Mouse (Mus musculus) lung, embryonic 14.5 days (tissue): ENCODE measurements around the gene Slc38a5. TPM values are rescaled to one million over a fixed set of nuclear protein-coding genes. Genes with fewer than 3 reads are reported as not detected.
"Not testable (repeated sequence)": the region's sequence is repeated elsewhere in the genome, so short reads cannot be mapped to it uniquely, and the experiment has no call there.

Source experiments
- ATAC-seq: fragments of 200-750 bp; cut with Nextera tagmentation; 2 replicates; pipeline ENCODE4 v1.8.0; 2017; ENCODE audit warnings: mild to moderate bottlenecking, moderate TSS enrichment, moderate library complexity; ENCODE audit not compliant: insufficient read depth
- DNase-seq: peaks from one replicate; pipeline ENCODE4 v3.0.0-alpha.2; 2015
- H3K27ac ChIP-seq: fragments of 300-500 bp; sonication (generic); 2 replicates; pipeline ENCODE4 v1.5.1; 2014; ENCODE audit warnings: low read depth, mild to moderate bottlenecking, moderate library complexity
- H3K27me3 ChIP-seq: fragments of 300-500 bp; sonication (generic); 2 replicates; pipeline ENCODE4 v1.6.1; 2014; ENCODE audit warnings: low read length, control low read depth; ENCODE audit not compliant: insufficient read depth
- H3K36me3 ChIP-seq: fragments of 300-500 bp; sonication (generic); 2 replicates; pipeline ENCODE4 v1.6.1; 2014; ENCODE audit warnings: control low read depth; ENCODE audit not compliant: insufficient read depth
- H3K4me1 ChIP-seq: fragments of 300-500 bp; sonication (generic); 2 replicates; pipeline ENCODE4 v1.6.1; 2014; ENCODE audit warnings: antibody characterized with exemption, control low read depth; ENCODE audit not compliant: insufficient read depth
- H3K4me2 ChIP-seq: fragments of 300-500 bp; sonication (generic); 2 replicates; pipeline ENCODE4 v1.6.1; 2014; ENCODE audit warnings: mild to moderate bottlenecking
- H3K4me3 ChIP-seq: fragments of 300-500 bp; sonication (generic); 2 replicates; pipeline ENCODE4 v1.5.1; 2014; ENCODE audit warnings: low read depth, low read length
- H3K9ac ChIP-seq: fragments of 300-500 bp; sonication (generic); 2 replicates; pipeline ENCODE4 v1.6.1; 2014
- H3K9me3 ChIP-seq: fragments of 300-500 bp; sonication (generic); 2 replicates; pipeline ENCODE4 v1.6.1; 2016; ENCODE audit warnings: low read depth, low read length, control low read depth
- CTCF ChIP-seq: IDR thresholded peaks from 2 replicates; pipeline ENCODE4 v1.5.1; 2016; ENCODE audit warnings: antibody characterized with exemption, low read depth
- WGBS: fragments of 180-500 bp; shearing (Covaris S2); extraction: QIAGEN DNeasy Blood & Tissue Kit; methylation state at CpG from one replicate; pipeline ENCODE4 v1.1.7; 2014; 5-methylcytosine and 5-hydroxymethylcytosine counted together
- polyA plus RNA-seq: library from polyadenylated mRNA; unstranded; fragments of >200 nt; fragmentation: Nextera tagmentation; extraction: Ambion mirVana; gene quantifications from 2 replicates; pipeline ENCODE4 v1.2.1, GENCODE M21; 2014

Slc38a5 gene
- polyA plus RNA-seq, 1 experiment from 2014 or later: 92.9 TPM

- peak; percentile 94 for ATAC-seq
Measured at GRCm38 (mm10) chrX:8309302-8309701, 38.4 kb downstream of the Slc38a5 start.

GRCm38 (mm10) chrX:8314905-8315304, 44.0 kb downstream of the Slc38a5 start:
- not testable (repeated sequence) for H3K27me3 ChIP-seq, H3K4me1 ChIP-seq, H3K4me3 ChIP-seq, H3K36me3 ChIP-seq, H3K9me3 ChIP-seq, ATAC-seq, H3K9ac ChIP-seq, H3K27ac ChIP-seq, H3K4me2 ChIP-seq
- peak; percentile 63 for DNase-seq
- 9% methylated on average over 7 of the region's 7 CpGs for WGBS
- peak; percentile 51 for TF ChIP-seq CTCF

More at GRCm38 (mm10) chrX:8309302-8309701, 38.4 kb downstream of the Slc38a5 start:
- no peaks in the 10 kb centered on the region for H3K9me3 ChIP-seq
- H3K27me3 ChIP-seq: no peaks in the 10 kb centered on the region
- H3K9ac ChIP-seq: no peak overlapping the region
- no peak for TF ChIP-seq CTCF
- H3K36me3 ChIP-seq: no peaks in the 10 kb centered on the region
- no peak overlapping the region for H3K4me3 ChIP-seq
- H3K27ac ChIP-seq: no peak overlapping the region
- peak; percentile 71 for DNase-seq
- WGBS: 52% methylated on average over 1 of the region's 1 CpGs
- no peak overlapping the region for H3K4me2 ChIP-seq
- no peaks in the 10 kb centered on the region for H3K4me1 ChIP-seq

GRCm38 (mm10) chrX:8327124-8327523, 56.2 kb downstream of the Slc38a5 start, which contains the start of gene Ssxb10:
Gene Ssxb10, plus strand, starts transcription at chrX:8327424.
- H3K4me1 ChIP-seq: no peaks in the 10 kb centered on the region
- H3K36me3 ChIP-seq: no peaks in the 10 kb centered on the region
- H3K27ac ChIP-seq: no peak within 1 kb of the TSS
- WGBS: 63% methylated on average over 2 of the region's 2 CpGs
- H3K4me3 ChIP-seq: no peak within 1 kb of the TSS
- no peak within 1 kb of the TSS for H3K4me2 ChIP-seq
- H3K9me3 ChIP-seq: peaks cover 5% of the 10 kb centered on the region; the same call in 1 of the 2 replicates
- ATAC-seq (no peak), DNase-seq (no peak)
- no peak within 1 kb of the TSS for H3K9ac ChIP-seq
- no peak for TF ChIP-seq CTCF
- no peaks in the 10 kb centered on the region for H3K27me3 ChIP-seq

Other genes with a start within 250 kb of the Slc38a5 start
- 71.6 and 74.3 TPM in 2 replicates for gene Suv39h1, start 196.4 kb upstream of the Slc38a5 start, polyA plus RNA-seq
- 0.43 and 0.60 TPM in 2 replicates for gene Was, start 180.6 kb upstream of the Slc38a5 start, polyA plus RNA-seq
- gene Wdr13, start 138.2 kb upstream of the Slc38a5 start, polyA plus RNA-seq: 20.8 and 21.8 TPM in 2 replicates
- 589 and 659 TPM in 2 replicates for gene Rbm3, start 125.3 kb upstream of the Slc38a5 start, polyA plus RNA-seq
- 12.4 and 12.6 TPM in 2 replicates for gene Tbc1d25, start 95.0 kb upstream of the Slc38a5 start, polyA plus RNA-seq
- 29.5 and 30.5 TPM in 2 replicates for gene Ebp, start 77.6 kb upstream of the Slc38a5 start, polyA plus RNA-seq
- 10.4 and 10.6 TPM in 2 replicates for gene Porcn, start 64.6 kb upstream of the Slc38a5 start, polyA plus RNA-seq
- 52.9 and 53.7 TPM in 2 replicates for gene Ftsj1, start 18.7 kb upstream of the Slc38a5 start, polyA plus RNA-seq
- not detected in 2 replicates for gene Ssxb10, start 56.3 kb downstream of the Slc38a5 start, polyA plus RNA-seq
- gene Ssxb9, start 95.8 kb downstream of the Slc38a5 start, polyA plus RNA-seq: not detected in 2 replicates
- not detected in 2 replicates for gene Ssxb1, start 142.2 kb downstream of the Slc38a5 start, polyA plus RNA-seq
- gene Ssxb2, start 190.6 kb downstream of the Slc38a5 start, polyA plus RNA-seq: not detected in 2 replicates